In genomic region chr13:99124894-99125570, GRCm38 (mm10) we compare ENCODE assay signal across 8 mouse cellular contexts. TPM values are rescaled to one million over a fixed set of nuclear protein-coding genes. Genes with fewer than 3 reads are reported as not detected.
DNase-seq lines count a peak whose midpoint lies in the region; ATAC-seq lines count a peak whose summit lies in the region.

No protein-coding gene starts in this region.

- 67% methylated on average over 10 of the region's 10 CpGs for WGBS in midbrain, embryonic 11.5 days
- WGBS in midbrain, embryonic 14.5 days = 79% methylated on average over 10 of the region's 10 CpGs
- 48% methylated on average over 10 of the region's 10 CpGs for WGBS in kidney, embryonic 16.5 days
- WGBS in stomach, embryonic 14.5 days = 60% methylated on average over 10 of the region's 10 CpGs
- 65% methylated on average over 10 of the region's 10 CpGs for WGBS in liver, embryonic 12.5 days (ENCODE audit: insufficient replicate concordance)

- no peak overlapping the region for H3K9ac ChIP-seq in midbrain, embryonic 11.5 days (ENCODE audit: low read length)
- H3K9ac ChIP-seq in midbrain, embryonic 14.5 days (replicated peaks; ENCODE audit: low read length) = no peak overlapping the region
- no peak overlapping the region for H3K9ac ChIP-seq in kidney, embryonic 16.5 days (replicated peaks; ENCODE audit: low read length)
- H3K9ac ChIP-seq in stomach, embryonic 14.5 days (replicated peaks; ENCODE audit: low read depth, low read length) = no peak overlapping the region
- H3K9ac ChIP-seq in liver, embryonic 12.5 days = no peak overlapping the region

- H3K27ac ChIP-seq in midbrain, embryonic 11.5 days (ENCODE audit: low read depth, low read length) = no peak overlapping the region
- H3K27ac ChIP-seq in midbrain, embryonic 14.5 days (replicated peaks; ENCODE audit: low read depth, low read length) = no peak overlapping the region
- H3K27ac ChIP-seq in kidney, embryonic 16.5 days (ENCODE audit: low read length) = peak overlapping the region; percentile 66
- no peak overlapping the region for H3K27ac ChIP-seq in stomach, embryonic 14.5 days (ENCODE audit: low read length)
- no peak overlapping the region for H3K27ac ChIP-seq in liver, embryonic 12.5 days

- no peaks in the 10 kb centered on the region for H3K4me1 ChIP-seq in midbrain, embryonic 11.5 days (ENCODE audit: control insufficient read depth, insufficient read depth, low read length)
- no peaks in the 10 kb centered on the region for H3K4me1 ChIP-seq in midbrain, embryonic 14.5 days (ENCODE audit: control insufficient read depth, insufficient read depth, low read length)
- H3K4me1 ChIP-seq in kidney, embryonic 16.5 days (ENCODE audit: insufficient read depth, low read length) = peaks cover 28% of the 10 kb centered on the region
- peaks cover 5% of the 10 kb centered on the region for H3K4me1 ChIP-seq in stomach, embryonic 14.5 days (ENCODE audit: control insufficient read depth, insufficient read depth, low read length)
- H3K4me1 ChIP-seq in liver, embryonic 12.5 days = peaks cover 19% of the 10 kb centered on the region

- H3K4me2 ChIP-seq in midbrain, embryonic 11.5 days = no peak overlapping the region
- H3K4me2 ChIP-seq in midbrain, embryonic 14.5 days (ENCODE audit: low read length) = no peak overlapping the region
- H3K4me2 ChIP-seq in kidney, embryonic 16.5 days (replicated peaks; ENCODE audit: low read depth, low read length) = no peak overlapping the region
- H3K4me2 ChIP-seq in stomach, embryonic 14.5 days (replicated peaks; ENCODE audit: low read depth, low read length) = no peak overlapping the region
- no peak overlapping the region for H3K4me2 ChIP-seq in liver, embryonic 12.5 days

- no peaks in the 10 kb centered on the region for H3K36me3 ChIP-seq in midbrain, embryonic 11.5 days (ENCODE audit: control insufficient read depth, insufficient read depth, low read length)
- H3K36me3 ChIP-seq in midbrain, embryonic 14.5 days (ENCODE audit: control insufficient read depth, insufficient read depth, low read length) = no peaks in the 10 kb centered on the region
- no peaks in the 10 kb centered on the region for H3K36me3 ChIP-seq in kidney, embryonic 16.5 days (ENCODE audit: insufficient read depth, low read length)
- no peaks in the 10 kb centered on the region for H3K36me3 ChIP-seq in stomach, embryonic 14.5 days (ENCODE audit: control insufficient read depth, insufficient read depth, low read length)
- H3K36me3 ChIP-seq in liver, embryonic 12.5 days = no peaks in the 10 kb centered on the region

- no peak for ATAC-seq in midbrain, embryonic 11.5 days (ENCODE audit: low FRiP score)
- ATAC-seq in midbrain, embryonic 14.5 days (ENCODE audit: low FRiP score, low TSS enrichment) = no peak
- peak; percentile 53 for ATAC-seq in kidney, embryonic 16.5 days (ENCODE audit: low FRiP score, low TSS enrichment)
- 0 out of 2 replicates have a peak, but pooled peaks have one; percentile 42 for ATAC-seq in stomach, embryonic 14.5 days (ENCODE audit: insufficient number of reproducible peaks, insufficient read depth, low FRiP score, low read depth)
- ATAC-seq in liver, embryonic 12.5 days = no peak

- H3K4me3 ChIP-seq in midbrain, embryonic 11.5 days (ENCODE audit: low read depth, low read length) = no peak overlapping the region
- no peak overlapping the region for H3K4me3 ChIP-seq in midbrain, embryonic 14.5 days (replicated peaks; ENCODE audit: low read depth, low read length)
- no peak overlapping the region for H3K4me3 ChIP-seq in kidney, embryonic 16.5 days (ENCODE audit: low read length)
- no peak overlapping the region for H3K4me3 ChIP-seq in stomach, embryonic 14.5 days (ENCODE audit: low read depth, low read length)
- no peak overlapping the region for H3K4me3 ChIP-seq in liver, embryonic 12.5 days

- no peaks in the 10 kb centered on the region for H3K27me3 ChIP-seq in midbrain, embryonic 11.5 days (ENCODE audit: control insufficient read depth, insufficient read depth, low read length)
- no peaks in the 10 kb centered on the region for H3K27me3 ChIP-seq in midbrain, embryonic 14.5 days (ENCODE audit: control insufficient read depth, insufficient read depth, low read length)
- no peaks in the 10 kb centered on the region for H3K27me3 ChIP-seq in kidney, embryonic 16.5 days (ENCODE audit: insufficient read depth, low read length)
- H3K27me3 ChIP-seq in stomach, embryonic 14.5 days (ENCODE audit: control insufficient read depth, insufficient read depth, low read length) = no peaks in the 10 kb centered on the region
- 0 out of 2 replicates have a peak, but pooled peaks cover 6% of the 10 kb centered on the region for H3K27me3 ChIP-seq in liver, embryonic 12.5 days (replicated peaks)

- H3K9me3 ChIP-seq in midbrain, embryonic 11.5 days (ENCODE audit: control insufficient read depth, low read length) = no peaks in the 10 kb centered on the region
- H3K9me3 ChIP-seq in midbrain, embryonic 14.5 days (ENCODE audit: control insufficient read depth, low read length) = no peaks in the 10 kb centered on the region
- H3K9me3 ChIP-seq in kidney, embryonic 16.5 days (ENCODE audit: low read length) = 0 out of 2 replicates have a peak, but pooled peaks cover 4% of the 10 kb centered on the region
- no peaks in the 10 kb centered on the region for H3K9me3 ChIP-seq in stomach, embryonic 14.5 days (ENCODE audit: control insufficient read depth, low read depth, low read length)
- H3K9me3 ChIP-seq in liver, embryonic 12.5 days (replicated peaks) = no peaks in the 10 kb centered on the region

- DNase-seq in midbrain, embryonic 11.5 days (ENCODE audit: low spot score, missing footprints) = peak; percentile 75
- DNase-seq in midbrain, embryonic 14.5 days = no peak
- peak; percentile 82 for DNase-seq in gastrocnemius, adult 8-10 months (ENCODE audit: low spot score in 2 of 2)
- DNase-seq in layer of hippocampus, postnatal 14 days (ENCODE audit: low spot score in 2 of 2) = no peak
- no peak for DNase-seq in layer of hippocampus, postnatal 25 days (ENCODE audit: extremely low spot score in 1 of 2, low spot score in 1 of 2)

RNA-seq across cellular contexts. Expression of gene Zfp366, which starts 59.6 kb away (rescaled TPM):
- 0.75 and 0.87 TPM in 2 replicates for polyA plus RNA-seq in midbrain, embryonic 11.5 days (2014; fragmentation: Nextera tagmentation; extraction: Ambion mirVana)
- polyA plus RNA-seq in midbrain, embryonic 14.5 days (2014; fragmentation: Nextera tagmentation; extraction: Ambion mirVana) = 0.43 and 0.79 TPM in 2 replicates
- total RNA-seq in gastrocnemius, adult 8-10 months (2022) = 1 to 10 TPM; 2.2 to 3.6 (median 2.8) TPM
- 0.96 and 1.1 TPM in 2 replicates for polyA plus RNA-seq in kidney, embryonic 16.5 days (2015; fragmentation: Nextera tagmentation; extraction: Ambion mirVana)
- 0.93 and 1.2 TPM in 2 replicates for polyA plus RNA-seq in stomach, embryonic 14.5 days (2014; fragmentation: Nextera tagmentation; extraction: Ambion mirVana)
- 1 to 10 TPM; 5.1 to 7.0 TPM for total RNA-seq in layer of hippocampus, postnatal 14 days (2021)
- total RNA-seq in layer of hippocampus, postnatal 25 days (2021) = 1 to 10 TPM; 2.8 to 3.9 TPM
- 0.10 and 0.17 TPM in 2 replicates for polyA plus RNA-seq in liver, embryonic 12.5 days (2016; fragmentation: Nextera tagmentation; extraction: Ambion mirVana)

Comparison
In these comparisons a context has a peak if more than half of its experiments do, and no peak if none do; other contexts are left out.
1. DNase-seq: peak in midbrain, embryonic 11.5 days (single experiment) and gastrocnemius, adult 8-10 months (2 of 2); none in midbrain, embryonic 14.5 days (single experiment), layer of hippocampus, postnatal 14 days (0 of 2) and layer of hippocampus, postnatal 25 days (0 of 2).
2. ATAC-seq: peak in kidney, embryonic 16.5 days (single experiment) and stomach, embryonic 14.5 days (single experiment); none in midbrain, embryonic 11.5 days (single experiment), midbrain, embryonic 14.5 days (single experiment) and liver, embryonic 12.5 days (single experiment).